Mouse (Mus musculus): ENCODE results near the gene Spock2. TPM values are rescaled to one million over a fixed set of nuclear protein-coding genes. Genes with fewer than 3 reads are reported as not detected.
"Not testable (repeated sequence)": the region's sequence is repeated elsewhere in the genome, so short reads cannot be mapped to it uniquely, and the experiment has no call there.

Spock2 gene
- polyA plus RNA-seq, 1 experiment from 2014 or later = 10.8 TPM

DNA sequence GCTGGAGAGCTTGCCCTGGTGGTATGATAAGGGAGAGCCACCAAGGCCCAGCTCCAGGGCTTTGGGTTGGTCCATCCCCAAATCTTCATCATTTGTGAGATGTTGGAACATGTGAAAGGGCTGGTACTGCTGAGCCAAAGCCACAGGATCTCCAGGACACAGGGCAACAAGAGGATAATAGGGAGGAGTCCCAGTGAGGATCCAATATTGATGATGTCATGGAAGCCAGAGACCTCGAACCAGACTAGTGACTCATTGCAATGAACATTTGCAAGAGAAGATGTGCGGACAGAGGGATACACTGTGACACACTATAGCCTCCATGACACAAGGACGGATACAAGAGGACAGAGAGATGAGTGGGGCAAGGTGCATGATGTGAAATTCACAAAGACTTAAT, 52.1 kb downstream of the Spock2 start:
- H3K27me3 ChIP-seq = no peaks in the 10 kb centered on the region

DNA sequence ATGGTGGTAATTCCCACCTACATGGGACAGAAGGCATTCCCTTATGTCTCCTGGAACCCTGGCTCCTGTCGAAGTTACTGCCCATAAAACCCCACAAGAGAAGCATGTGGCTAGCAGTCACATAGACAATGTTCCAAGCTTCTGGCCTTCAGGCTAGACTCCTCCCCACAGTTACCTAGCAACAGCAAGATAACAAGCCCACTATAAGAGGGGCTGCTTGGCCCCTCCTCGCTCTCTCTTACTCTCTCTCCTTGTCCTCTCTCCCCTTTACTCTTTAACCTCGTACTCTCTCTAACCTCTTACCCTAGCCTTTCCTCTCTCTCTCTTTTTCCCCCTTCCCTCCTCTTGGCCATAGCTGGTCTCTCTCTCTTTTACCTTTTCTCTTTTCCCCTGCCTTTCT, 55.4 kb downstream of the Spock2 start:
- H3K27me3 ChIP-seq; H3K9me3 ChIP-seq; H3K4me1 ChIP-seq; H3K4me3 ChIP-seq; ATAC-seq (ENCODE audit: insufficient number of reproducible peaks, insufficient read depth, low FRiP score, low TSS enrichment); H3K27ac ChIP-seq; H3K4me2 ChIP-seq (replicated peaks); H3K36me3 ChIP-seq; H3K9ac ChIP-seq: not testable (repeated sequence)
- WGBS = 76% methylated on average over 3 of the region's 3 CpGs

More for the DNA sequence above, 52.1 kb downstream of the Spock2 start:
- no peak overlapping the region for H3K9ac ChIP-seq
- H3K4me1 ChIP-seq = no peaks in the 10 kb centered on the region
- H3K4me3 ChIP-seq = no peak overlapping the region
- 90% methylated on average over 3 of the region's 3 CpGs for WGBS
- H3K36me3 ChIP-seq = no peaks in the 10 kb centered on the region
- H3K4me2 ChIP-seq (replicated peaks) = no peak overlapping the region
- H3K9me3 ChIP-seq = no peaks in the 10 kb centered on the region
- no peak overlapping the region for H3K27ac ChIP-seq
- no peak for ATAC-seq (ENCODE audit: insufficient number of reproducible peaks, insufficient read depth, low FRiP score, low TSS enrichment)

DNA sequence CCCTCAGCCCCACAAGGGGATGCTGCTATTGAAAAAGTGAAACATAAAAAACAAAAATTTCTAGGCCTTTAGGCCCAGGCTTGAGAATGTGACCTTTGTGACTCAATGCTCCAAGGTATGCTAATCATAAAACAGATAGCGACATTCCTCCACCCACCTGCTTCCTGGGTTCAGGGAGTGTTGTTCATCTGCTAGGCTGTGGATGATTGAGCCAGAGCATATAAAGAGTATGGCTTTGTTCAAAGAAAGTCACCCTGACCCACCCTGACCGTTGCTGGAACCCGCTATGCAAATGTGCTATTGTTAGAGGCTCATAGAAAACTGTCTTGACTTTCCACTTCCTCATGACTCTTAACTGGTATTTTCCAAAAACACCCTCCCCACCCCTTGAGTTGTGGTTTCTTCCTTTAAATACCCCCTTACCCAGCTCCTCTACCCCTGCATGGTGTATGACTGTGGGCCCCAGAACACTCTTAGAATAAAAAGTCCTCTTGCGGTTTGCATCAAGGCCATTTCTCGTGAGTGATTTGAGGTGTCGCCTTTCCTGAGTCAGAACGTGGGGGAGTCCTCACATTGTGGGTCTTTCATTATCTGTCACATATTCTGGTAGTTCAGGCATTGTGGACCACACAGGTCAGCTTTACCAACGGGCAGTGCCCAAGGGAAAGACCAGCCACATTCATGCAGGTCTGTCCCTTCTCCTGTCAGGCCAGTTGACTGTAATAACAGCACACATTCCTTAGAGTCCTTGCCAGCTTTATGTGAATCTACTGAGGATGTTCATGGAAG, 56.4 kb downstream of the Spock2 start:
- H3K9ac ChIP-seq; ATAC-seq (ENCODE audit: insufficient number of reproducible peaks, insufficient read depth, low FRiP score, low TSS enrichment); H3K27me3 ChIP-seq; H3K36me3 ChIP-seq; H3K4me1 ChIP-seq; H3K4me2 ChIP-seq (replicated peaks); H3K4me3 ChIP-seq; H3K9me3 ChIP-seq; H3K27ac ChIP-seq: not testable (repeated sequence)
- WGBS = 79% methylated on average over 8 of the region's 8 CpGs

DNA sequence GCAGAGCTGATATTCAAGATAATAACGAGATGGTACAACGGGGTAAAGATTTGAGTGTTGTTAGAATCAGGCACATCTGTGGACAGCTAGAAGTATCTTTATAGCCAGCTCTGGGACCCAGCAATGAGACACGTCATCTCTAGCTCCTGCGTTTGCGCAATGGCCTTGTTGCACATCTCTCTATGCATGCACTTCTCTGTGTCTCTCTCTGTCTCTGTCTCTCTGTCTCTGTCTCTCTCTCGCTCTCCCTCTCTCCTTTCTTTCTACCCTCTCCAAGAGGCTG, 56.9 kb downstream of the Spock2 start:
- H3K9ac ChIP-seq = no peak overlapping the region
- WGBS = 94% methylated on average over 6 of the region's 6 CpGs
- no peaks in the 10 kb centered on the region for H3K27me3 ChIP-seq
- ATAC-seq (ENCODE audit: insufficient number of reproducible peaks, insufficient read depth, low FRiP score, low TSS enrichment) = no peak
- no peak overlapping the region for H3K27ac ChIP-seq
- no peaks in the 10 kb centered on the region for H3K4me1 ChIP-seq
- H3K9me3 ChIP-seq = no peaks in the 10 kb centered on the region
- H3K36me3 ChIP-seq = no peaks in the 10 kb centered on the region
- no peak overlapping the region for H3K4me2 ChIP-seq (replicated peaks)
- H3K4me3 ChIP-seq = no peak overlapping the region

DNA sequence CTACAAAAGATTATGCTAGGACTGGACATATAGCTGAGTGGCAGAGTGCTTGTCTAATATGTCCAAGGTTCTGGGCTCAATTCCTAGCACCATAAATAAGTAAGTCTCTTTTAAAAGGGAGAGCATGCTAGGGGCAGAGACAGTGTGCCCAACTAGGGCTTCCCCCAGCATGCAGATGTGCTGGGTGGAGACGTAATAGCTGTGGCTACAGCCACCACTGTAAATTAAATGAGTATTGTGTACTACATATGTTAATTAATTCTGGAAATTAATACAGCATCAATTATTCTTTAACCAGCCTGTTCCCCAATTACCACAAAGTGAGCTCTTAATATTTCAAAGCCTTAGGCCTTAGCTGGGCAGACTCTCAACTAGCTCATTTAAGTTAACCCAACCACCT, 58.9 kb downstream of the Spock2 start:
- ATAC-seq (ENCODE audit: insufficient number of reproducible peaks, insufficient read depth, low FRiP score, low TSS enrichment) = no peak
- Histone ChIP-seq H3K36me3 (no peaks in the 10 kb centered on the region), H3K9ac (no peak overlapping the region), H3K27ac (no peak overlapping the region), H3K4me3 (no peak overlapping the region), H3K27me3 (no peaks in the 10 kb centered on the region), H3K9me3 (no peaks in the 10 kb centered on the region), H3K4me1 (no peaks in the 10 kb centered on the region), H3K4me2 (replicated peaks) (no peak overlapping the region)
- WGBS = 83% methylated on average over 1 of the region's 1 CpGs

DNA sequence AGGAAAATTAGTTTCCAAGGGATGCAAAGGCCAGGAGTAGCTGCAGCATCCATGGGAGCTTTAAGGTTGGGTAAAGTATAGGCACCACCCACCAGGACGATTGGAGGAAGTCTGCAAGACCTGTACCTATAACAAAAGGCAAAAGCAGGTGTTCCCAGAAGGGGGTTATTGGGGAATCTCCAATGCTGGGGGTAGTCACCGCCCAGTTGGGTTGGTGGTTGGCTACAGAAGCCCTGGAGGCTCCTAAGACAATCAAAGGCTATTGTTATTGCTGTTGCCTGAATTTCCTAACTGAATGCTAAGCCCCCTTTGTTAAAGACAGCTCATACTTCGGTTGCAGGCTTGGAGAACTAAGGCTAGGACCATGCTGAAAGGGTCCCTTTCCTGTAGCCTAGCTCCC, 60.0 kb downstream of the Spock2 start:
- H3K27ac ChIP-seq = no peak overlapping the region
- H3K9me3 ChIP-seq = no peaks in the 10 kb centered on the region
- H3K9ac ChIP-seq = no peak overlapping the region
- ATAC-seq (ENCODE audit: insufficient number of reproducible peaks, insufficient read depth, low FRiP score, low TSS enrichment) = no peak
- H3K4me1 ChIP-seq = no peaks in the 10 kb centered on the region
- H3K27me3 ChIP-seq = no peaks in the 10 kb centered on the region
- no peak overlapping the region for H3K4me2 ChIP-seq (replicated peaks)
- 16% methylated on average over 3 of the region's 3 CpGs for WGBS
- no peak overlapping the region for H3K4me3 ChIP-seq
- no peaks in the 10 kb centered on the region for H3K36me3 ChIP-seq

DNA sequence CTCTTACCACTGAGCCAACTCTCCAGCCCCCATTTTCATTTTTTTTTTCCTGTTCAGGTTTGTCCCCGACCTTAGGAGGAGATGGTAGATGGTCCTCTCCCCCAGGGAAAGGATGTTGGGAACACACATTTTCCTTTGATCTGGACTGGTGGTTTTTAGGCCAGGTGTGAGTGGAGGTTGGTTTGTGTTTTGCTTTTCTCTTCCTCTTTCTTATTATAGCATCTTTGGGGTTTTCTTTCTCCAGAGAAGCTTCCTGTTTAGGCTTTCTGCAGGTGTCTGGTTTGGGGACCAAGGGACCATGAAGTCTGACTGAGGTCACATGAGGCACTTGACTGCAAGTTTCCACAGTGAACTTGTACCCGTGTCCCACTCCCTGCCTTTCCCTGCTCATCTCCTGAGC, 62.3 kb downstream of the Spock2 start:
- Histone ChIP-seq H3K4me1 (no peaks in the 10 kb centered on the region), H3K9me3 (no peaks in the 10 kb centered on the region), H3K36me3 (no peaks in the 10 kb centered on the region), H3K27me3 (no peaks in the 10 kb centered on the region), H3K27ac (no peak overlapping the region), H3K4me3 (no peak overlapping the region), H3K4me2 (replicated peaks) (no peak overlapping the region), H3K9ac (no peak overlapping the region)
- ATAC-seq (ENCODE audit: insufficient number of reproducible peaks, insufficient read depth, low FRiP score, low TSS enrichment) = no peak
- 86% methylated on average over 2 of the region's 2 CpGs for WGBS

DNA sequence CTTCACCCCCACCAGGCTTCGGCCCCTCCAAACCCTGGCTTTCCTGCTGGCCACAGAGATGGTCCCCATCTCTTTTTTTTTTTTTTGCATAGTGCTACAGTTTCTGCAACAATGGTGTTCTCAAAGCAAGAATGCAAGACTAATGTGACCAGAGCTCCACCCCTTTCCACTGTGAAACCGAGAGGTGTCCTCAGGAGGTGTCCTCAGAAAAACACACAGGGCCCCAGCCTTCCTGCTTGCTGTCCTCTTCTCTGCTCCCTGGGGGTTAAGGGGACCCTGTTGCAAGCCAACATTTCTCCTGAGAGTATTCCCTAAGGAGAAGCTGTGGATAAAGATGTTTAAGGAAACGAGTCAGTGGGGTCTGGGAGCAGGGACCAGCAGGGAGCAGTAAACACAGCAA, 62.9 kb downstream of the Spock2 start:
- H3K36me3 ChIP-seq = no peaks in the 10 kb centered on the region
- H3K4me2 ChIP-seq (replicated peaks) = no peak overlapping the region
- no peak overlapping the region for H3K4me3 ChIP-seq
- 58% methylated on average over 3 of the region's 3 CpGs for WGBS
- no peaks in the 10 kb centered on the region for H3K9me3 ChIP-seq
- H3K9ac ChIP-seq = no peak overlapping the region
- no peak overlapping the region for H3K27ac ChIP-seq
- H3K27me3 ChIP-seq = no peaks in the 10 kb centered on the region
- ATAC-seq (ENCODE audit: insufficient number of reproducible peaks, insufficient read depth, low FRiP score, low TSS enrichment) = no peak
- H3K4me1 ChIP-seq = no peaks in the 10 kb centered on the region

DNA sequence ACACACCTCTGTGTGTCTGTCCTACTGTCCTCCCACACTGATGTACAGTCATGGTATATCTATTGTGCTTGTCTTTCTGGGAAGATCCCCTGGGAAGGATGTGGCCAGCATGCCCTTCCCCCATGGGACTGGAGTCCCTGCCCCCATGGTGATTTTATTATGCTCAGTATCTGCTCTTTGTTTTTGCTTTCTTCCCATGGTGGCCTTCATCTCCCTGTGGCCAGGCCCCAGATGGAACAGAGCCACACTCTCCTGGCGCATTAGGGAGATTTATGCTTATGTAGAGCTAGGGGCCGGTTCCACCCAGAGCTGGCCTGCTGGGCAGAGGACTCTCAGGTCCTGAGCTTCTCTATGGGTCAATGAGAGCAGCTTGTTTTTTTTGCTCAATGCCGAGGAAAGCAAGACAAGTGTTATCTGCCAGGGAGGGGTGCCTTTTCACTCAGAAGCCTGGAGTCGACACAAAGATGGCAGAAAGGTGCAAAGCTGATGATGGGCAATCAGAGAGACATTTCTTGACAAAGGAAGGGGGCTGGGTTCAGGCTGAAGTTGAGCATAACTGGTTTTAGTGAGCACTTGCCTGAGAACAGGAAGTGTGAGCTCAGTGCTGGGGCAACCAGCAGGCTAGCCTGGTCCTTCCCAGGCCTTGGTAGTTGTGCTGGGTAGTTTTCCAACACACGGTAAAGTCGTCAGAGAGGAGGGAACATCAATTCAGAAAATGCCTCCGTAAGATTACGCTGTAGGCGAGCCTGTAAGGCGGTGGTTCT, 64.5 kb downstream of the Spock2 start:
- WGBS = 78% methylated on average over 10 of the region's 10 CpGs
- Histone ChIP-seq H3K4me3 (no peak overlapping the region), H3K27ac (no peak overlapping the region), H3K4me1 (no peaks in the 10 kb centered on the region), H3K36me3 (no peaks in the 10 kb centered on the region), H3K9ac (no peak overlapping the region), H3K4me2 (replicated peaks) (no peak overlapping the region), H3K9me3 (no peaks in the 10 kb centered on the region), H3K27me3 (no peaks in the 10 kb centered on the region)
- ATAC-seq (ENCODE audit: insufficient number of reproducible peaks, insufficient read depth, low FRiP score, low TSS enrichment) = no peak

DNA sequence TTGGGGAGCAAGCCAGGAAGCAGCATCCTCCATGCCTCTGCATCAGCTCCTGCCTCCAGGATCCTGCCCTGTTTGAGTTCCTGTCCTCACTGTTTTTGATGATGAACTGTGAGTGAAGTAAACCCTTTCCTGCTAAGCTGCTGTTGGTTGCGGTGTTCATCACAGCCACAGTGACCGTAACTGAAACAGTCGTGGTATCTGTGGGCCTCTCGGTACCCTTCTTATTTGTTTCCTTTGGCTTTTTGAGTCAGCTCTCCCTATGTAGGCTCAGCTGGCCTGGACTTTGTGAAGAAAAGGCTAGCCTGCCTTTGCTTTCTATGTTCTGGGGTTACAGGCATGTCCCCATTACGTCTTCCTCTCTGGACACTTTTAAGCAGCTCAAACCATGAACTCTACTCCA, 65.3 kb downstream of the Spock2 start:
- Histone ChIP-seq H3K27ac (no peak overlapping the region), H3K9ac (no peak overlapping the region), H3K4me1 (no peaks in the 10 kb centered on the region), H3K27me3 (no peaks in the 10 kb centered on the region), H3K4me3 (no peak overlapping the region), H3K36me3 (no peaks in the 10 kb centered on the region), H3K9me3 (no peaks in the 10 kb centered on the region), H3K4me2 (replicated peaks) (no peak overlapping the region)
- 92% methylated on average over 5 of the region's 5 CpGs for whole genome bisulfite sequencing
- ATAC-seq (ENCODE audit: insufficient number of reproducible peaks, insufficient read depth, low FRiP score, low TSS enrichment) = no peak

DNA sequence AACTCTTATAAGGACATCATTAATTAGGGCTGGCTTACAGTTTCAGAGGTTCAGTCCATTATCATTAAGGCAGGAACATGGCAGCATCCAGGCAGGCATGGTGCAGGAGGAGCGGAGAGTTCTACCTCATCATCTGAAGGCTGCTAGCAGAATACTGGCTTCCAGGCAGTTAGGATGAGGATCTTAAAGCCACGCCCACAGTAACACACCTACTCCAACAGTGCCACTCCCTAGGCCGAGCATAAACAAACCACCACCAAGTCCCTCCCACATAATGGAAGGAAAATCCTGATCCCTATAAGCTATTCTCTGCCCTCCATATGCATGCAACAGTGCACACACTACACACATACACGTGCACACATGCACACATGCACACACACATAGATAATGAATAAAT, 66.3 kb downstream of the Spock2 start:
- Histone ChIP-seq H3K27me3 (no peaks in the 10 kb centered on the region), H3K9me3 (no peaks in the 10 kb centered on the region), H3K9ac (no peak overlapping the region), H3K4me1 (no peaks in the 10 kb centered on the region), H3K36me3 (no peaks in the 10 kb centered on the region), H3K4me3 (no peak overlapping the region), H3K4me2 (replicated peaks) (no peak overlapping the region), H3K27ac (no peak overlapping the region)
- no peak for ATAC-seq (ENCODE audit: insufficient number of reproducible peaks, insufficient read depth, low FRiP score, low TSS enrichment)
- 88% methylated on average over 4 of the region's 4 CpGs for WGBS

DNA sequence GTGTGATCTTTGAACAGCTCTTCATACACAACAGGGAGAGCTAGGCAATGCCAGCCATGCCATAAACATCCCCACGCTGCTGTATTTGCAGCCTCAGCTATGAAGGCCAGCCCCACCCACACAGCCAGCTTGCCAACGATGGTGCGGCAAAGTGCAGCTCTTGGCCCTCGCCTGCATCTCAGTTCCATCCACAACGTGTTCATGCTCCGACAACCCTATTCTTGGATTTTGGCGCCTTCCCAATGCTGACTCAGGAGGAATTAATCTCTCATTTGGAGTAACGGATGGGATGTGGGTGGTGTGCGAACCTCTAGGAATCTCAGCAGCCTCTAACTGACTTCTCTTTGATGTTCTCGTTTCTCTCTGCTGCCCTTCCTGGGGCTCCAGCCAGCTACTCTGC, 67.0 kb downstream of the Spock2 start:
- 87% methylated on average over 10 of the region's 10 CpGs for WGBS
- no peaks in the 10 kb centered on the region for H3K4me1 ChIP-seq
- no peak overlapping the region for H3K4me2 ChIP-seq (replicated peaks)
- no peaks in the 10 kb centered on the region for H3K27me3 ChIP-seq
- no peak for ATAC-seq (ENCODE audit: insufficient number of reproducible peaks, insufficient read depth, low FRiP score, low TSS enrichment)
- H3K9me3 ChIP-seq = no peaks in the 10 kb centered on the region
- no peaks in the 10 kb centered on the region for H3K36me3 ChIP-seq
- no peak overlapping the region for H3K9ac ChIP-seq
- no peak overlapping the region for H3K4me3 ChIP-seq
- no peak overlapping the region for H3K27ac ChIP-seq
